Mouse (Mus musculus) cerebellum, adult 9-10 months (tissue): Measurements from ENCODE around the gene Cbll1.

ENCODE experiments used
- DNase-seq: peaks from one replicate; pipeline ENCODE4 v3.0.0; 2022

The Cbll1 gene

GRCm38 (mm10) chr12:31499314-31500131, at the start of gene Cbll1:
TSS of gene Cbll1 (minus strand) at chr12:31499616.
- peak; percentile 96 for DNase-seq

- no peak for DNase-seq
Measured at GRCm38 (mm10) chr12:31546061-31546460, 46.6 kb upstream of the Cbll1 start.

- DNase-seq = no peak
Measured at GRCm38 (mm10) chr12:31545219-31545618, 45.8 kb upstream of the Cbll1 start.

GRCm38 (mm10) chr12:31541541-31541940, 42.1 kb upstream of the Cbll1 start:
- no peak for DNase-seq

- no peak for DNase-seq
Measured at GRCm38 (mm10) chr12:31539783-31540182, 40.4 kb upstream of the Cbll1 start.

GRCm38 (mm10) chr12:31537515-31538230, 38.3 kb upstream of the Cbll1 start:
- no peak for DNase-seq

- no peak for DNase-seq
Measured at GRCm38 (mm10) chr12:31534060-31534843, 34.8 kb upstream of the Cbll1 start.

- no peak for DNase-seq
Measured at GRCm38 (mm10) chr12:31533218-31533908, 33.9 kb upstream of the Cbll1 start.

- no peak for DNase-seq
Measured at GRCm38 (mm10) chr12:31532054-31532453, 32.6 kb upstream of the Cbll1 start.

GRCm38 (mm10) chr12:31527407-31527806, 28.0 kb upstream of the Cbll1 start:
- DNase-seq = no peak

- DNase-seq = no peak
Measured at GRCm38 (mm10) chr12:31521371-31521770, 22.0 kb upstream of the Cbll1 start.

- DNase-seq = no peak
Measured at GRCm38 (mm10) chr12:31520119-31520518, 20.7 kb upstream of the Cbll1 start.

- no peak for DNase-seq
Measured at GRCm38 (mm10) chr12:31513724-31514503, 14.5 kb upstream of the Cbll1 start.

GRCm38 (mm10) chr12:31512634-31513411, 13.4 kb upstream of the Cbll1 start:
- DNase-seq = no peak

GRCm38 (mm10) chr12:31511218-31511617, 11.8 kb upstream of the Cbll1 start:
- no peak for DNase-seq

GRCm38 (mm10) chr12:31508496-31508895, 9.1 kb upstream of the Cbll1 start:
- no peak for DNase-seq

GRCm38 (mm10) chr12:31507718-31508364, 8.4 kb upstream of the Cbll1 start:
- DNase-seq = peak; percentile 76

- DNase-seq = no peak
Measured at GRCm38 (mm10) chr12:31503211-31503610, 3.8 kb upstream of the Cbll1 start.

GRCm38 (mm10) chr12:31501266-31501665, 1.9 kb upstream of the Cbll1 start:
- peak; percentile 23 for DNase-seq

- DNase-seq = no peak
Measured at GRCm38 (mm10) chr12:31500196-31500595, 780 bp upstream of the Cbll1 start.

- DNase-seq = no peak
Measured at GRCm38 (mm10) chr12:31498936-31499313, 491 bp downstream of the Cbll1 start.
